In the genomic region with DNA sequence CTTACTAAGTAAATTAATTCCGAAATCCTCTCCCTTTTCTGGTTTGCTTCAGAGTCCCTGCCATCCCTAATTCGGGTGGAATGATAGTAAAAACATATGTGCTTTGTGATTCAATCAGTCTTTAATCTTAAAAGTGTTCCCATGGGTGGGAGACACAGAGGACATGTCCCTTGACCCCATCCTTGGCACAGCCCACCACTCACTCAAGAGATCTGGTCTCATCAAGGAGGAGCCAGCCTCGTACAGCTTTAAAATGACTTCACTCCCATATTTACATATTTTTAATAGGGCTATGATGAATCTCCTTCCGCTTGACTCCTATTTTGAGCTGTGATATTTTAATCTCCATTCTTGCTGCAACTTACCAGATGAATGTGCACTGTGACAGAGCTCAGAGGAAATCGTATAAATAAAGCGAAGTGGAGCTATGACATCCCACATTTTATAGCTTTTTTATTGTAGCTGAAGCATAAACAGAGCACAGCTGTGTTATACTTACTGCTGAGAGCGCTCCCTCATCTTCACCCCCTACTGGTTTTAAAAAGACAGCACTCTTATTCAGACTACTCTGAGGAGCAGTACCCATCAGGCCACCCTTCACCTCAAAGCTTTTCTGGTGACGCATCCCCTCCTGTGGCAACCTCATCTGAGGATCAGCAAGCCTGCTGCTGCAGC, we compare ENCODE assay signal across 12 mouse cellular contexts.
DNase-seq lines count a peak whose midpoint lies in the region; ATAC-seq and TF ChIP-seq lines count a peak whose summit lies in the region.
"Had no signal": no experiment of that assay in that cellular context is flagged by ENCODE, and none has a peak within 500 bp of the region (broad histone marks: within the 10 kb centered on the region; RNA-seq: fewer than 3 reads in every experiment).

No protein-coding gene starts in this region.

- H3K9me3 ChIP-seq in embryonic facial prominence, embryonic 14.5 days (ENCODE audit: control insufficient read depth, low read length), result no peaks in the 10 kb centered on the region

- H3K27ac ChIP-seq in layer of hippocampus, adult 2 months, result no peak overlapping the region
- H3K27ac ChIP-seq in embryonic facial prominence, embryonic 14.5 days (replicated peaks; ENCODE audit: low read depth, low read length), result no peak overlapping the region
- H3K27ac ChIP-seq in left cerebral cortex, adult 2 months, result no peak overlapping the region

- ATAC-seq in embryonic facial prominence, embryonic 14.5 days (ENCODE audit: low read depth), result no peak
- no peak for ATAC-seq in cerebellum, adult (ENCODE audit: insufficient number of reproducible peaks, low FRiP score, low TSS enrichment)

- 54% methylated on average over 8 of the region's 8 CpGs for WGBS in embryonic facial prominence, embryonic 14.5 days

- no peaks in the 10 kb centered on the region for H3K4me1 ChIP-seq in embryonic facial prominence, embryonic 14.5 days (ENCODE audit: control insufficient read depth, insufficient read depth, low read length)

- H3K36me3 ChIP-seq in embryonic facial prominence, embryonic 14.5 days (ENCODE audit: control insufficient read depth, insufficient read depth, low read length), result no peaks in the 10 kb centered on the region

- intact Hi-C loops in left cerebral cortex, adult 2 months (cut with DNase I), result no loop called here

- no peak overlapping the region for H3K4me3 ChIP-seq in layer of hippocampus, adult 2 months
- H3K4me3 ChIP-seq in embryonic facial prominence, embryonic 14.5 days (ENCODE audit: low read depth, low read length), result no peak overlapping the region
- no peak overlapping the region for H3K4me3 ChIP-seq in left cerebral cortex, adult 2 months

- no peaks in the 10 kb centered on the region for H3K27me3 ChIP-seq in embryonic facial prominence, embryonic 14.5 days (replicated peaks; ENCODE audit: control insufficient read depth, insufficient read depth, low read length)

- DNase-seq in layer of hippocampus, adult 2 months (ENCODE audit: low spot score in 2 of 2), result peak in 1 of 2 experiments; percentile 38
- DNase-seq in layer of hippocampus, adult 11-12 months (ENCODE audit: low spot score), result no peak
- DNase-seq in brain, adult 2 months (ENCODE audit: low read depth, low spot score), result peak; percentile 78
- peak; percentile 9 for DNase-seq in embryonic facial prominence, embryonic 14.5 days (ENCODE audit: low spot score)
- DNase-seq in left cerebral cortex, adult 2 months (ENCODE audit: extremely low spot score in 1 of 2, low spot score in 2 of 2), result peak; percentile 13 to 21
- DNase-seq in cerebellum, adult 18-20 months, result no peak
- DNase-seq in gastrocnemius, postnatal 25 days, result no peak
- DNase-seq: cerebellum, postnatal 25 days; heart, postnatal 36 days; liver; spleen, adult 18-20 months had no signal

- H3K4me2 ChIP-seq in embryonic facial prominence, embryonic 14.5 days (ENCODE audit: low read depth, low read length), result no peak overlapping the region

- H3K9ac ChIP-seq in embryonic facial prominence, embryonic 14.5 days (ENCODE audit: low read depth, low read length), result no peak overlapping the region

- peak; percentile 65 for TF ChIP-seq CTCF in layer of hippocampus, adult 2 months (conservative IDR thresholded peaks at IDR 0.05)
- peak; percentile 49 for TF ChIP-seq CTCF in left cerebral cortex, adult 2 months (IDR thresholded peaks at IDR 0.05)

Comparison
In these comparisons a context has a peak if more than half of its experiments do, and no peak if none do; other contexts are left out.
1. DNase-seq: peak in brain, adult 2 months (single experiment), embryonic facial prominence, embryonic 14.5 days (single experiment) and left cerebral cortex, adult 2 months (2 of 2); none in layer of hippocampus, adult 11-12 months (single experiment), cerebellum, adult 18-20 months (0 of 2) and gastrocnemius, postnatal 25 days (single experiment).